ENCODE assay signal across 15 mouse cellular contexts in genomic region chr1:134823323-134823722, GRCm38 (mm10).
DNase-seq lines count a peak whose midpoint lies in the region; ATAC-seq lines count a peak whose summit lies in the region.
"Had no signal": no experiment of that assay in that cellular context is flagged by ENCODE, and none has a peak within 500 bp of the region (broad histone marks: within the 10 kb centered on the region; RNA-seq: fewer than 3 reads in every experiment).

No protein-coding gene starts in this region.

- intact Hi-C loops in heart, postnatal 25 days (cut with DNase I), result no loop called here

- H3K4me2 ChIP-seq in embryonic facial prominence, embryonic 12.5 days (replicated peaks), result no peak overlapping the region
- H3K4me2 ChIP-seq in intestine, embryonic 16.5 days (ENCODE audit: low read depth, low read length), result no peak overlapping the region
- H3K4me2 ChIP-seq: midbrain, embryonic 15.5 days had no signal

- no peaks in the 10 kb centered on the region for H3K27me3 ChIP-seq in embryonic facial prominence, embryonic 12.5 days
- no peaks in the 10 kb centered on the region for H3K27me3 ChIP-seq in intestine, embryonic 16.5 days (replicated peaks; ENCODE audit: control insufficient read depth, insufficient read depth, low read length)
- H3K27me3 ChIP-seq: midbrain, embryonic 15.5 days had no signal

- no peak overlapping the region for H3K9ac ChIP-seq in embryonic facial prominence, embryonic 12.5 days
- H3K9ac ChIP-seq in intestine, embryonic 16.5 days (ENCODE audit: low read depth, low read length), result no peak overlapping the region
- H3K9ac ChIP-seq: forebrain, postnatal 0 days; liver, embryonic 14.5 days; midbrain, embryonic 15.5 days had no signal

- no peak for ATAC-seq in embryonic facial prominence, embryonic 12.5 days (ENCODE audit: insufficient number of reproducible peaks, insufficient read depth, low FRiP score, low TSS enrichment)
- peak; percentile 42; the same call in 1 of the 2 replicates for ATAC-seq in intestine, embryonic 16.5 days
- ATAC-seq: forebrain, postnatal 0 days; hindbrain, embryonic 16.5 days; midbrain, embryonic 15.5 days had no signal

- no peak overlapping the region for H3K4me3 ChIP-seq in embryonic facial prominence, embryonic 12.5 days
- H3K4me3 ChIP-seq in intestine, embryonic 16.5 days (ENCODE audit: low read length), result no peak overlapping the region
- H3K4me3 ChIP-seq: midbrain, embryonic 15.5 days had no signal

- WGBS in embryonic facial prominence, embryonic 12.5 days, result 70% methylated on average over 8 of the region's 8 CpGs
- WGBS in intestine, embryonic 16.5 days, result 58% methylated on average over 8 of the region's 8 CpGs

- no peaks in the 10 kb centered on the region for H3K36me3 ChIP-seq in embryonic facial prominence, embryonic 12.5 days
- H3K36me3 ChIP-seq in intestine, embryonic 16.5 days (ENCODE audit: control insufficient read depth, insufficient read depth, low read length), result no peaks in the 10 kb centered on the region
- H3K36me3 ChIP-seq: midbrain, embryonic 15.5 days had no signal

- H3K4me1 ChIP-seq in embryonic facial prominence, embryonic 12.5 days, result peaks cover 6% of the 10 kb centered on the region; the same call in 1 of the 2 replicates
- H3K4me1 ChIP-seq in intestine, embryonic 16.5 days (ENCODE audit: control insufficient read depth, insufficient read depth, low read length), result no peaks in the 10 kb centered on the region
- H3K4me1 ChIP-seq: midbrain, embryonic 15.5 days had no signal

- peak; percentile 47 to 54 for DNase-seq in heart, adult 18-20 months
- no peak for DNase-seq in heart, postnatal 25 days (ENCODE audit: low spot score)
- DNase-seq in gastrocnemius, postnatal 25 days, result peak; percentile 78
- no peak for DNase-seq in urinary bladder, postnatal 4 days (ENCODE audit: low spot score in 2 of 2)
- DNase-seq in spleen, adult 18-20 months, result no peak
- DNase-seq in frontal cortex, postnatal 14 days (ENCODE audit: low spot score in 2 of 2), result no peak
- DNase-seq: adrenal gland, adult 8-10 months; cerebellum, adult 11-12 months; forebrain, postnatal 0 days; thymus, postnatal 14 days had no signal

- no peaks in the 10 kb centered on the region for H3K9me3 ChIP-seq in embryonic facial prominence, embryonic 12.5 days
- H3K9me3 ChIP-seq in intestine, embryonic 16.5 days (ENCODE audit: control insufficient read depth, low read length), result no peaks in the 10 kb centered on the region
- H3K9me3 ChIP-seq: midbrain, embryonic 15.5 days had no signal

- 0 out of 2 replicates have a peak overlapping the region, but pooled peaks have one; percentile 23 for H3K27ac ChIP-seq in embryonic facial prominence, embryonic 12.5 days
- peak overlapping the region; percentile 69 for H3K27ac ChIP-seq in intestine, embryonic 16.5 days (ENCODE audit: low read length)
- H3K27ac ChIP-seq: liver, embryonic 14.5 days; midbrain, embryonic 15.5 days had no signal

Comparison
In these comparisons a context has a peak if more than half of its experiments do, and no peak if none do; other contexts are left out.
1. DNase-seq: peak in heart, adult 18-20 months (2 of 2) and gastrocnemius, postnatal 25 days (single experiment); none in heart, postnatal 25 days (single experiment), urinary bladder, postnatal 4 days (0 of 2), spleen, adult 18-20 months (0 of 2) and frontal cortex, postnatal 14 days (0 of 2).